Mouse (Mus musculus) cerebellum, adult 11 months (tissue): ENCODE results near the gene Plvap.

Source experiments
- DNase-seq: peaks from one replicate; pipeline ENCODE4 v3.0.0; 2022

Plvap gene

DNA sequence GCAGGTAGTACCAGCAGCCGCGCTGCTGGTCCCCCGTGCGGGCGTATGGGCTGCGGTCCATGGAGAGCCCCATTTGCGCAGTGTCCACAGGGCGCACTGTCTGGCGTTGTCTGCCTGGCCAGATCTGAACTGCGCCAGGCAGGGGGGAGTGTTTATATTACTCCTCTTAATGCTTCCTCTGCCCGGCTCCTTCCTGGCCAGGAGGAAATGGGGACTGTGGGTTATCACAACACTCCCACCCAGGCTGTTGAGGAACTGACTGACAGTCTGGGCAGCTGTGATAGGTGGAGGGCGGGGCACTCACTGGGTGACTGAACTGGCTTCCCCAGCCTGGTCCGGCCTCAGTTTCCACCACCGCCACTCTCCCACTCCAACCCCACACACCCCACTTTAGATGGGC, at the start of gene Plvap:
Gene Plvap, minus strand, starts transcription at position 109 of the 400 bp plus-strand sequence.
- no peak for DNase-seq

DNA sequence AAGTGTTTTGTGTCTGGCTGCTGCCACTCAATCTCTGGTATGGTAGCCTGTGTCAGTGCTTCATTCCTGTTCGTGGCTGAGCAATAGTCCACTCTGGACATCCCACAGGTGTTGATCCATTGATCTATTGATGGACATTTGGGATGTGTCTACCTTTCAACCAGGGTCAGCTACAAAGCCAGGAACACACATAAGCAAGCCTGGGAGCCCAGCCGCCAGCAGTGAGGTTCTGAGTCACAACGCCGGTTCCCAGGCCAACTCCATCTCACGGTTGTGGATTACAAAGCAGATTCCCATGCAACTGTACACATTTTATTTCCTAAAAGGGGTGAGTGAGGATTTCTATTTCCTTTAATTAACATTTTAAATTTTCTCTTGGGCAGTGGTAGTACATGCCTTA, 49.2 kb upstream of the Plvap start:
- no peak for DNase-seq

DNA sequence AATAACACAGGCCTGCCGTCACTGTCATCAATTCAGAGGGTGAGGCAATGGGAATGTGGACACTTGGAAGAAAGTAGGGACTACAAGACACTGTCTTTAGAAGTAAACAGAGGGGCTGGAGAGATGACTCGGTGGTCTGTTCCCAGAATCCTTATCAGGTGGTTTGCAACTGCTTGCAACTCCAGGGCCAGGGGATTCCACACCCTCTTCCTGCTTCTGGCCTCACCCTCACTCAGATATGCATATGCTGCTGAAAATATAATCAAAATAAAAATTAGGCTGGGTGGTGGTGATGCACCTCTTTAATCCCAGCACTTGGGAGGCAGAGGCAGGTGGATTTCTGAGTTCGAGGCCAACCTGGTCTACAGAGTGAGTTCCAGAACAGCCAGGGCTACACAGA, 48.5 kb upstream of the Plvap start:
- DNase-seq: no peak

DNA sequence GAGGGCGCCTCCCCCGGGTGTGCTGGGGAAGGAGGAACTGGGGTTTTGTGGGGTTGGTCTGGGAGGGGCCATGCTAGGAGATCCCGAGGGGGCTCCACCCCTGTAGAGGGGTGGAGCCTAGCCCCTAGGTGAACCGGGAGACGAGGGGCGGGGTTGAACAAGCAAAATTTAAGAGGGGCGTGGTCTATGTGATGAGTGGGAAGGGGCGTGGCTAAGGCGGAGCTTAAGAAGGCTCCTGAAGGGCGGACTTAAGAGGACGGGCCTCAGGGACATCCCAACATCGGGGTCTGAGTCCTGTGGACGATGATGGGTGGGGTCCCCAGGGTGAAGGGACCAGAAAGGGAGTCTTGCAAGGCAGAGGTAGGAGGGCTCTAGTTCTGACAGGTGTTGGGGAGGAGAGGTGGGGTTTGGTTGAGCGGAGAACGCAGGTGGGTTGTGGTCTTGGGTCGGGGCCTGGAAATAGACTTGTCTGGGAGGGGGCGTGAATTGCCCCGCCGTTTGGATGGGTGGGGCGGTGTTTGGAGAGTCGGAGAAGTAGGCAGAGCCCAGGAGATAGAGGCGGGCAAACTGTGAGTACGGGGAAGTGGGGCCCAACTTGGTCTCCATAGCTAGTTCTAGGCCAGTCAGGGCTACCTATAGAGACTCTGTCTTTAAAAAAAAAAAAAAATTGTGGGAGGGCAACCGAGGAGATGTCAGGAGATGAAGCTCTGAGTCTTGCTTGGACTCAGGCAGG, 47.6 kb upstream of the Plvap start:
- no peak for DNase-seq

DNA sequence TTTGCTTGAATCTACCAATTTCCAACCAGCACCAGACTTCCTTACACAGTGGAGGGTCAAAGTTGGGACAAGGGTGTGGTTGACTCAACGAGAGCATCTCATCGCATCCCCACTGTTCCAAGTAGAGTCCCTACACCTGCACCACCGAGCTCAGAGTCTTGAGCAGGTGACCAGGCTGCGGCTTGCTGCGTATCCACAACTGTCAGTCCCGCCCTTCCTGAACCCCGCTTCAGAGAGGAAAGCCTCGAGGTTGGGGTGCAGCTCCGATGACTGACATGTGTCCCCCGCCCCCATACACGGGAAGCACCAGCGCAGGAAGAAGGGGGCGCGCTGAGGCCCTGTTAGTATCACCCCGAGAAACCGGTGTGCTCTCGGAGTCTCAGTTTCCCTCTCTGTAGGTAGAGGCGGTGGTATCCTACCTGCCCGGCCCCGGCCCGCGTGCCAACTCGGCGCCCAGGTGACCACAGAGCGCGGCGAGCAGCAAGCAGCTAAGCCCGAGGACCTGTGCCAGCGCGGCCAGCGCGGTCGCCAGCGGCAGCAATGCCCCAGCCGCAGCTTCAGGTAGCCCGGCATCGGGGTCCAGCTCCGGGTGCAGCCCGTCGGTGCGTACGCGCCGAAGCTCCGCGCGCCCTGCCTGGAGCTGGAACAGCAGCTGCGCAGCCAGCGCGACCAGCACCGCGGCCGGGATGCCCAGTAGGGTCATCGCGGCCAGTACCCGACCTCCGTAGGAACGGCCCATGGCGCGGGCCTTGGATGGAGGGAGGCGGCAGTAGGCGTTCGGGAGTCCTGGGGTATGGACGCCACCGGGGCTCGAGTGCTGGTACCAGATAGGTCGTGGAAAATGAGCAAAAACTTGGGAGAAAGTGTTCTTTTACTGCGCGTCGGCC, 46.8 kb upstream of the Plvap start, which contains the start of gene Tmem221:
Gene Tmem221, minus strand, starts transcription at position 801 of the 887 bp plus-strand sequence.
- no peak for DNase-seq

DNA sequence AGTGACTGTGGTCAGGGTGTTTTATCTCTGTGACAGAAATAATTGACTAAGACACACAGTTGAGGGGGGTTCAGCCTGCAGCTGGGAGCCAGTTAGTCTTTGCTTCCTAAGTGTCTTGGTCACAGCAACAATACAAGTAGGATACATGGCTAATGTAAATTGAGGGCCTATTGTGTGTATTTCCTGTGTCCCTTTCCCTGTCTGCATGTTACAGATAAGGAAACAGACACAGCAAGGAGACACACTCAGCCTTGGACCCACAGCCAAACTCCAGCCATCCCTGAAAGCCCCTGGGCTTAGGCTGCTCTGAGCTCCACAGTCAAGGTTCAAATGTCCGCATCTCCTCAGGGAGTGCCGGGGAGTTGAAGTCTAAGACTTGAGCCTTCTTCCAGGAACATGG, 43.1 kb upstream of the Plvap start:
- DNase-seq: no peak

DNA sequence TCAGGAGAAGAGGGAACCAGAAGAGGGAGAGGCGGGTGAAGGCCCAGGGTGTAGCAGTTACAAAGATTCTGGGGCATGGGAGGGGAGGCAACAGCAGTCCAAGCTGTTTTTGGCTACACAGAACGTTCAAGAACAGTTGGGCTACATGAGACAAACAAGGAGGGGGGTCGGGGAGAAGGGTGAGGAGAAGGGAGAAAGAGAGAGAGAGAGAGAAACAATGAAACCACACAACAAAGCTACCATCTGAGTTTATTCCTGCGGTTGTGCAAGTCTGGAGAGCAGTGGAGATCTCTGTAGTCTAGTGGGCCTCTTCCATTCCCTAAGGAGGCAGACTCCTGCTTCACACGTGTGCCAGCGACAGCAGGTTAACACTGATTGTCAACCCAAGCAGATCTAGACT, 42.4 kb upstream of the Plvap start:
- no peak for DNase-seq

DNA sequence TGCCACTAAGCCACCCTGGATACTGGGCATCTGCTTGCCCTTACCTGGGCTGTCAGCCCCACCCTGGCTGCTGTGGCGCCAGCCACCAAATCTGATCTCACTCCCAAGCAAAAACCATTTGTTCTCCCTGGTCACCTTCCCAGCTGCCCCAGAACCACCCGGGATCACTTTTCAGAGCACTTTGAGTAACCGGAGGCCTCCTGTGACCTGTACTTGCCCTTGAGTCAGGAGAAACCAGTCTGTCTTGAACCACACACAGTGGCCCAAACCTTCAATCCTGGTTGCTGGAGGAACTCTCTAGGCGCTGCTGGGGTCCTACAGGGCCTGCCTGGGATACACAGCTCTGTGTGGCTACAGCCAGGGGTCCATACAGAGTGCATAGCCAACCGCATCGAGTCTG, 41.2 kb upstream of the Plvap start:
- no peak for DNase-seq

DNA sequence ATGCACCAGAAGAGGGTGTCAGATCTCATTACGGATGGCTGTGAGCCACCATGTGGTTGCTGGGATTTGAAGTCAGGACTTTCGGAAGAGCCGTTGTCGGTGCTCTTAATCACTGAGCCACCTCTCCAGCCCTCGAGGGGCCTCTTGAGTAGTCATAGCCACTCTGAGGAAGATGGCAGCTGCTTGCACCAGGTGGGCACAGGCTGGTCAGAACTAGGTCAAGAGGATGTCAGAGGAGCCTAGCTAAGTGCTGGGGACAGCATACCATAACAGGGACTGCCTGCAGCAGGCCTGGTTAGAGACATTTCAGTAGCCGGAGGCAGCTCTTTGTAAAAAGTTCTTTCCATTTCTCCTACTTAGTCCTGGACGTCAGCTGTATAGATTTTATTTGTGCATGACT, 39.2 kb upstream of the Plvap start:
- no peak for DNase-seq

DNA sequence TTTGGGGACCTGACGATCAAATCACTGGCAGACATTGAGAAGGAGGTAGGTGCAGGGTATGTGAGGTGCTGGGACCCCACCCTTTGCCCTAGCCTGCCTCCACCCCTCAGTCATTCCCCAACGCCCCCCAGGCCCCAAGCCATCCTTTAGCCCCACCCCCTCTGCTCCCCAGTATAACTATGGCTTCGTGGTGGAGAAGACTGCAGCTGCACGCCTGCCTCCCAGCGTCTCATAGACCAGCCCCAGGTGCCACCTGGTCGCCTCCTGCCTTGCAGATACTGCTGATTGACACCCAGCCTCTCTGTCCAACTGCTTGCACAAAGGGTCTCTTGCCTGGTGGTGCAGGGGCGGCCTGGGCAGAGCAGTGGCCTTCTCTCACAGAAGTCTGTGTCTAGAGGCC, 36.0 kb upstream of the Plvap start:
- no peak for DNase-seq

DNA sequence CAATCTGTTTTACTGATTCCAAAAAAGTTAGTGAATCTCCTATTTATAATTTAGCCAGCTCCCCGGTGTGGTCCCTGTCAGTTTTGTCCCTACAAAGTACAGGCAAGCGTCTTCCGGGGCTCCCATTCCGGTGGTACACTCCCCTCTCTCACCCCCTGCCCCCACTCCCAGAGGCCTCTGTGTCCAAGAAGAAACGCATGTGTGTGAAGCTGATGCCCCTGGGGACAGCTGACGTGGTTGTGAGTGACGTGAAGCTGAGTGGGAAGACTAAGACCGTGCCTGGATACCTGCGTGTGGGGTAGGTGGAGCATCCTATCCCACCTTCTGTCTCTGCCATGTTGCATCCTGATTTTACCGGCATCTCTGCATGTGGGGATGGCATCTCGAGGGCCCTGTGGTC, 33.5 kb upstream of the Plvap start:
- no peak for DNase-seq

DNA sequence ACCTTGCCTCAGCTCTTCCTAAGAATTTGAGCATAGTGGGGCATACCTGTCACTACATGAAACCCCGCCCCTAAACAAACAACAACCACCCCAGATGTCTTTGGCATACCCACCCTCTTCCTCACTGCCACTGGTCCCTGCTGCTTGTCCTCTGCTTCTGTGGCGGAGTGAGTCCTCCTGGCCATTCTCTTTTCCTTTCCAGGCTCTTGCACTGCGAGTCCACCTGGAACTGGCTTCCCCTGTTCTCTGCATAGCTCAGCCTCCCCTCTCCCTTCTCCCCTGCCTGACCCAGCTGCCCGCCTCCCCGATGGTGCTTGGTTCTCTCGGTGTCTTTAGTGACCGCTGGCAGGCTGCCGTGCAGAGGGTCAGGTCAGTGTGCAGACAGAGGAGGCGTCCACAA, 32.2 kb upstream of the Plvap start:
- DNase-seq: no peak

DNA sequence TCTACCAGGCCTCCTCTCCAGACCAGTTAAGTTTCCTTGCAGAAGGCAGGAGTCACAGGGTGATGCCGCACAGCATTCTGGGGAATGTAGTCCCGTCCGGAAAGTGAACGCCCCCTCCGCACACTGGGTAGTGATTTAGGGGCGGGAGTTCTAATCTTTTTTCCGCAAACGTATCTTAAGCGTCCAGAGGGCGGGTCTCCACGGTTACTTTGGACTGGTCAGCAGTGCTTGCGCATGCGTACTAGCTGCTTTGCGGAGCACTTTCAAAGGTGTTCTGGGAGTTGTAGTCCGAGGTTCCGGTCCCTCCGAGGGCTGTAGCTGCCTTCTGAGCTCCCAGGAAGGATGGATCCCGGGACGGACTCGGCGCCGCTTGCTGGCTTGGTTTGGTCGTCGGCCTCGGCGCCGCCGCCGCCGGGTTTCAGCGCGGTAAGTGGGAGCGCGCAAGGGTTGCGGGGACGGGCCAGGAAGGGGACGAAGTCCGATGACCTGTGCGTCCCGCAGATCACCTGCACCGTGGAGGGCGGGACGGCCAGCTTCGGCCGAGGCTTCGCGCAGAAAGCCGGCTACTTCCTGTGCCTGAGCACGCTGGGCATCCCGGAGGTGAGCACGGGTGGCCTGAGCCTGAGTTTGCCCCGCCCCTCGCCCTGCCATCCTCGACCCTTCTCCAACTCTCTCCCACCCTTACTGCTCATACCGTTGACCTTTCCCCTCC, 31.2 kb upstream of the Plvap start, which contains the start of gene Mvb12a:
Gene Mvb12a, plus strand, starts transcription at position 291 of the 712 bp plus-strand sequence.
- DNase-seq: peak; percentile 97

DNA sequence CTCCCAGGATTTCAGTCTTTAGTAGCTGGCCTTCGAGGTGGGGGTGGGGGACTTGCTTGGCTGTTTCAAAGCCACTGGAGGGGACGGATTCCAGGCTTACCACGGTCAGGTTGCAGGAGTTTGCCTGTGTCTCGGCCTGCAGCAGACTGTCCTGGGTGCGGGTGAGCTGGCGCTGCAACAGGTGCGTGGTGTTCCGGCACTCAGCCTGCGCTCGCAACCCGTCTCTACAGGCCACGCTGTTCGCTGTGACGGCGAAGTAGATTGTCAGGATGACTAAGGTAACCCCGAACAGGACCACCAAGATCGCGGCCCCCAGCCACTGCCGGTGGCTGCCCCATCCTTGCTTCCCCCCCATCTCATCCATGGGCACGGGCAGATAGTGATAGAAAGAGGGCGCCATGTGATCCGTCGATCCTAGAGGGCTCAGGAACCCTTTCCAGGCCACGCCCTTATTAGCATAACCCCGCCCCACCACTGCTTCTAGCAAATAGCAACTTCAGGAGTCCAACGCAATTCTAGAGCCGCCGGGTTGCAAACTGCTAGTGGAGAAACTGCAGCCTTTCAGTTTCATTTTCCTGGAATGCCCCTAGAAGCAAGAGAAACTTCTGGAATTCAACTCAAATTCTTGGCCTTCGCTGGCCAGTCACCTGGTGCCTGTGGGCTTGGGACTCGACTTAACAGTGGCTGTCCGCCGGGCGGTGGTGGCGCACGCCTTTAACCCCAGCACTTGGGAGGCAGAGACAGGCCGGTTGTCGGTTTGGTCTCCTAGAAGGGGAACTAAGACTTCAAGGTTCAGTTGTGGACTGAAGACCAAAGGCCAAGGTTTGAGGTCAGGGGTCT, 25.7 kb upstream of the Plvap start, which contains the start of gene Bst2:
Gene Bst2, minus strand, starts transcription at position 429 of the 840 bp plus-strand sequence.
- DNase-seq: no peak

DNA sequence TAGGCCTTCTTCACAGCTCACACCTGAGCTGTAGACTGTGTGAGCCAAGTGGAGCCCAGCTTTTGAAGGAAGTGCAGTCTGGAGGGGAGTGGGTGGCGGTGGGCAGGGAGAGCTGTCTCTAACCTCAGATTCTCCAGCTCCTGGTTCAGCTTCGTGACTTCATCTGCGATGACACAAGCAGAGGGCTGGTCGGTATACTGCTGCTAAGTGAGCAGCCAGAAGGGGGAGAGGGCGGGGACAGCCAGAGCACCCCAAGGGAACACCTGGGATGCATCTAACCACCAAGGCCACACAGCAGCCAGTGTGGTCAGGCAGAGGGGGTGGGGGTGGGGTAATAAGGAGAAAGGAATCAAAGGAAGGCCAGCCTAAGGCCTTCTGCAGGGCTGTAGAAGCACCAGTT, 24.1 kb upstream of the Plvap start:
- DNase-seq: no peak

DNA sequence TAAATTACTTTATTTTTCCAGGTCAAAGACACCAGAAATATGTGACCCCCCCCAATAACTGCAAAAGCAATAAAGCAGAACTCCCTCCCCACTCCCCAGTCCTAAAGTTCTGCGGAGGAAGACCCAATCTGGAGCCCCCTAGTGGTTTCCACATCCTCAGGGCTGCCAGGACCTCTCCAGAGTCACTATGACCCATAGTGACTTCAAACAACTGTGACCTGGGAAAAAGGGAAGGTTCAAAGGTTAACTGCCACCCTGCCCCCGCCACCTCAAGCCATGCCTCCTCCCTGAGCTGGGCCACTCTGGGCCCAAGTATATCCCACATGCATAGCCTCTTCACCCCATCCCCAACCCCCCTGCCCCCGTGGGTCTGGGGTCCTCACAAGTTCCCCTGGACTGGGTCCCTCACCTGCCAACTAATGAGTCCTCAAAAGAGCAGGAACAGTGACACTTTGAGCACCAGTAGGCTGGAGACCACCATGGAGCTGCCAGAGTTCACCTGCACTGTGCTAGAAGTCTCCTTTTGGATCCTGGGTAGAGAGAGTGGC, 22.8 kb upstream of the Plvap start:
- DNase-seq: no peak

DNA sequence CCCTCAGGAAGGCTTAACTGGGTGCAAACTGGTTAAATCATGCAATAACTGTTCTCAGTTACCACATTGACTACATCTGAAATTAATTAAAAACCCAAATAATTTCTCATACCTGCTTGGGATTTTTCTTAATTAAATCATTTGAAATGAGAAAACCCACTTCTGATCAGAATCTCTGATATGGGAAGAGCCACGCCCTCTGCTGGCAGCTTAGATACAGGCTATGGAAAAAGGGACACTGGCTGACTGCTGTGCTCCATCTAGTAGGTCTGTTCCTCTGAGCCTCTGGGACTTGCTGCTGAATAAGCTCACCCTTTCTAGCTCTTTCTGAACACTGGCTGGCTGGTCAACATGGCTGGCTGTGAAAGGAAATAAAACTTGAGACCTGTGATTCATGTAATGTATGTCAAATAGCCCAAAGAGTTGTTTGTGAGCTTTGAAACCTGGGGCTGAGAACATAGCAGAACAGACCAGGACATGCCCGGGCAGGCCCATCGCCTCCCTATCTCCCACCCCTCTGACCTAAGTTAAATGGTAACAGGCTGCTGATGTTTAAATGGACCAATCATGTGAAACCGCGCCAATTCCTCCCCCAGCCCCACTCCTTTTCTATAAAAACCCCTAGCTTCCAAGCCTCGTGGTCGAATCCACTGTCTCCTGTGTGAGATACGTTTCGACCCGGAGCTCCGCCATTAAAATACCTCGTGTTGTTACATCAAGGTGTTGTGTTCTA, 19.3 kb upstream of the Plvap start:
- DNase-seq: peak; percentile 53

DNA sequence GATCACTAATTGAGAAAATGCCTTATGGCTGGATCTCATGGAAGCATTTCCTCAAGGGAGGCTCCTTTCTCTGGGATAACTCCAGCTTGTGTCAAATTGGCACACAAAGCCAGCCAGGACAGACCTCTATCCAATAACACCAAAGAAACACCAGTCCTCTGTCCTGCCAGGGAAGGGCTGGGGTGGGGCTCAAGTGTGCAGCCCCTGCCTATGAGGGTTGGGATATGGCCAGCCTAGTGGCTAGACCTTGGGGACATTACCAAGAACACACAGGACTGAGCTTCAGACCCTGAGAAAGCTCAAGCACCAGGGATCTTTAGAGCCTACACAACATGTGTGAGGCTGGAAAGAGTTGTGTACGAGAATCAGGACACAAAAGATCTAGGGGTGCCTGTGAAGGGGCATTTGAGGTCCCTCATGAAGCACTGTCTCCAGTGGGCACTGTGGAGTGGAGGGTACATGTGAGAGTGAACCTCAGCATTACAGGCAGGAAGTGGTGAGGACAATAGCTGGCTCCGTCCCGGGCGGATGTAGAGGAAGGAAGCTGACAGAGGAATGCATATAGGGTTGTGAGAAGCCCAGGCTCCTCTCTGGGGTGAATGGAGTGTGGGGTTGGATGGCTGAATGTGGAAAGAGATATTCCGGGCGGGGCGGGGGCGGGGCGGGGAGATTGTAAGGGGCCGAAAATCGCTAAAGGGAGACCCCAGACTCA, 17.0 kb upstream of the Plvap start:
- no peak for DNase-seq

DNA sequence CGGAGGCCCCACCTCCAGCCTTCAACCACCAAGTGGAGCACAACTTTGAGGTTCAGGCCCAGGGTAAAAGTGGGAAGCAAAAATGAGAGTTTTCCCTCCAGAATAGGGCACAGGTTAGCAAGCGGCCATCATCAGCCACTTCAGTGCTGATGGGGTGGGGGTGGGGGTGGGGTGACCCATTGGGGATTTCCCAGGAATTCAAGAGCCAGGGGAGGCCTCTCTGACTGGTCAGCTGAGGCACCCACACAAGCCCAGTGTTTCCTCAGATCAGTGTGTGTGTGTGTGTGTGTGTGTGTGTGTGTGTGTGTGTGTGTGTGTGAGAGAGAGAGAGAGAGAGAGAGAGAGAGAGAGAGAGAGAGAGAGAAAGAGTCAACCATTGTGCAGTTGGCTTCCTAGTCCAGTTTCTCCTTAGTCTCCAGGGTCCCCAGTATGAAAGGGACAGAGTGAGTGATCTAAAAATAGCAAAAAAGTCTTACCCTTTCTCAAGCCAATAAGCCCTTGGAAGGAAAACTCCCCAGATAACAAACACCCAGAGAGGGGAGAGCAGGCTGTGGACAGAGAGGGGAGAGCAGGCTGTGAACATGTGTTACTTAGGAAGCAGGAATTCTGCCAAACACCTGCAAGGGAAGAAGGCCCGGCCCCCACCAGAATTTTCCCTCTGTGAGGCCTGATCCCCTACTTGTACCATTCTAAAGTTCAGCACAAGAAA, 15.8 kb upstream of the Plvap start:
- no peak for DNase-seq

DNA sequence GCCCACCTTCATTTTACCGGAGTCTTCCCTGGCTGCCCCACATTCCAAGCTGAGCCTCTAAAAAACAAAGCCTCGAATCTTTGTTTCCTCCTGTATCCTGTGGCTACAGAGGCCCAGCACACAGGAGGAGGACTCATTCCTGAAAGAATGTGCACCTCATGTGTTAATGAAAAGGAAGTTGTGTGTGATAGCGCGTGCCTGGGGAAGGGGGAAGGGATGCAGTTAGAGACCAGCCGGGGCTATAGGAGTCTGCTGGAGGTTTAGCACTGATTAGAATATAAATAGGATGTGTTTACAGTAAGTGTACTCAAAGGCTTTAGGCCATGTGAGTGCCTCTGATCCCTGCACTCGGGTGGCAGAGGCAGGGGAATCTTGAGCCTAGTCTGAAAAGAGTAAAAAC, 14.7 kb upstream of the Plvap start:
- DNase-seq: no peak
